Mouse (Mus musculus) urinary bladder, postnatal 0 days (tissue): Measurements from ENCODE around the gene Hspb9. TPM values are rescaled to one million over a fixed set of nuclear protein-coding genes. Genes with fewer than 3 reads are reported as not detected.

Experiments used
- polyA plus RNA-seq: library from polyadenylated mRNA; unstranded; fragments of >200 nt; fragmentation: Nextera tagmentation; extraction: Ambion mirVana; gene quantifications from 2 replicates; pipeline ENCODE4 v1.2.1, GENCODE M21; 2015

Gene Hspb9
- polyA plus RNA-seq, result 0.35 TPM in 1 of 2 replicates, not detected in the other

GRCm38 (mm10) chr11:100713735-100714533 is at the start of gene Hspb9:
Gene Hspb9 (plus strand): TSS chr11:100713850.

GRCm38 (mm10) chr11:100692164-100692616 is 21.5 kb upstream of the Hspb9 start, which contains the start of gene Zfp385c:
Gene Zfp385c (minus strand): TSS chr11:100692455.

GRCm38 (mm10) chr11:100703851-100704531 is 9.7 kb upstream of the Hspb9 start, which contains the start of gene Dhx58:
Gene Dhx58 (minus strand): TSS chr11:100704271.

GRCm38 (mm10) chr11:100711783-100712615 is 1.7 kb upstream of the Hspb9 start, which contains the start of gene Kat2a:
Gene Kat2a (minus strand): TSS chr11:100712465.

GRCm38 (mm10) chr11:100738066-100738604 is 24.5 kb downstream of the Hspb9 start, which contains the start of gene Rab5c:
Gene Rab5c (minus strand): TSS chr11:100738215.

GRCm38 (mm10) chr11:100759611-100760233 is 46.1 kb downstream of the Hspb9 start, which contains the start of gene Kcnh4:
Gene Kcnh4 (minus strand): TSS chr11:100759942.

GRCm38 (mm10) chr11:100762831-100763230 is 49.2 kb downstream of the Hspb9 start, which contains the start of gene Hcrt:
Gene Hcrt (minus strand): TSS chr11:100762931.

Other genes with a start within 250 kb of the Hspb9 start
- gene Klhl11, start 241.1 kb upstream of the Hspb9 start, polyA plus RNA-seq, result 4.9 TPM in 2 replicates
- 81.8 and 108 TPM in 2 replicates for gene Acly, start 185.8 kb upstream of the Hspb9 start, polyA plus RNA-seq
- 0.18 and 0.28 TPM in 2 replicates for gene Ttc25, start 168.2 kb upstream of the Hspb9 start, polyA plus RNA-seq
- gene Cnp, start 138.9 kb upstream of the Hspb9 start, polyA plus RNA-seq, result 62.8 and 69.7 TPM in 2 replicates
- 46.9 and 52.8 TPM in 2 replicates for gene Nkiras2, start 94.6 kb upstream of the Hspb9 start, polyA plus RNA-seq
- gene Dnajc7, start 93.7 kb upstream of the Hspb9 start, polyA plus RNA-seq, result 95.8 and 98.6 TPM in 2 replicates
- 0.22 and 0.24 TPM in 2 replicates for gene Zfp385c, start 21.4 kb upstream of the Hspb9 start, polyA plus RNA-seq
- gene Dhx58, start 9.6 kb upstream of the Hspb9 start, polyA plus RNA-seq, result 3.5 and 4.4 TPM in 2 replicates
- gene Kat2a, start 1.4 kb upstream of the Hspb9 start, polyA plus RNA-seq, result 18.9 and 19.5 TPM in 2 replicates
- gene Rab5c, start 24.4 kb downstream of the Hspb9 start, polyA plus RNA-seq, result 20.9 and 21.9 TPM in 2 replicates
- not detected in 2 replicates for gene Kcnh4, start 46.1 kb downstream of the Hspb9 start, polyA plus RNA-seq
- not detected in 2 replicates for gene Hcrt, start 49.1 kb downstream of the Hspb9 start, polyA plus RNA-seq
- gene Ghdc, start 57.1 kb downstream of the Hspb9 start, polyA plus RNA-seq, result 7.1 and 8.0 TPM in 2 replicates
- 12.8 and 15.7 TPM in 2 replicates for gene Stat5b, start 136.9 kb downstream of the Hspb9 start, polyA plus RNA-seq
- 3.7 and 4.5 TPM in 2 replicates for gene Stat5a, start 145.5 kb downstream of the Hspb9 start, polyA plus RNA-seq
- gene Stat3, start 225.7 kb downstream of the Hspb9 start, polyA plus RNA-seq, result 90.7 and 115 TPM in 2 replicates